Mouse (Mus musculus): Measurements from ENCODE around the gene Gm5737. TPM values are rescaled to one million over a fixed set of nuclear protein-coding genes. Genes with fewer than 3 reads are reported as not detected.
A peak's percentile ranks its signal among the peaks of the same experiment; 100 is the strongest.

Gm5737 gene
- total RNA-seq, 2 experiments from 2014 or later: 0.22 TPM; not detected in 1

DNA sequence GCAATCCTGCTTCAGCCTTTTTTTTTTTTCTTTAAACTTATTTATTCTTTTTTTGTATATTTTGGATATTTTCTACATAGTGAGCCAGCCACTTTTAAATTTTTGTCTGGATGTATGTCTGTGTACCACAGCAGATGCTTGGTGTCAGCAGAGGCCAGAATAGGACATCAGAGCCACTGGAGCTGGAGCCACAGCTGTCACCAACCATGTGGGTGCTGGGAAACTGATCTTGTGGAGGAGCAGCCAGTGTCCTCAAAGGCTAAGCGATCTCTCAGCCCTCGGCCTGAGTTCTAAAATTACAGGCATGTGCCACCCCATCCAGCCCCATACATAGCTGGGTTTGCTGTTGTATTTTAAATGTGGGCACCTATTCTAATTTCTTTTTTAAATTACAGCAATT, 27.6 kb downstream of the Gm5737 start:
- intact Hi-C loops (cut with DNase I): loop anchor here (5.0 kb wide), 4 partner anchors 43 to 278 kb away; partner anchors contain the start of gene Mettl9
- no peak for DNase-seq

DNA sequence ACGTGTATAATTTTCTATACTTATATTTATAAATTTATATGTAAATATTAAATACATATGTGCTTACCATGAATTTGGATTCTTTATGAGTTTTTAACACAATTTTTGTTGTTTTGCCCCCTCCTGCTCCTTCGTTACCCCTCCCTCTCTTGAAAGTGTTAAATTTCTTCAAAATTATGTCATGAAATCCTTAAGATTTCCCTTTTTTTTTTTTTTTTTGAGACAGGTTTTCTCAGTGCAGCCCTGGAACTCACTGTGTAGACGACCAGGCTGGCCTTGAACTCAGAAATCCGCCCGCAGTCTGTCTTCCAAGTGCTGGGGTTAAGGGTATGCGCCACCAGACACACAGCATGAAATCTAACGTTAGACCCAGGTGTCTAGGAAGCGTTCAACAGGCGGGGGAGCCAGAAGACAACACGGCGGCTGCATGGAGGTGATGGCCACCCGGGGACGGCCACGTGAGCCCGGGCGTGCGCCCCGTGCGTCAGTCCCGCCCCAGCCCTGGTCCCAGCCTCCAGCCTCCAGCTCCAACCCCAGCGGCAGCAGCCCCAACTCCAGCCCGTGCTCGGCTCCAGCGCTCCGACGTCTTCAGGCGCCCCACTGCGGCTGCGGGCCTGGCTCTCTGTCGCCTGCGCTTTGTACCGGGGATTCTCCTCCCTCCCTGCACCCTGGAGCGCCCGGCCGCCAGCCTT, 30.3 kb downstream of the Gm5737 start, which contains the start of gene Eef2k:
Gene Eef2k (plus strand): TSS at position 487 of the 692 bp plus-strand sequence.
- intact Hi-C loops (cut with DNase I): loop anchor here (2.0 to 5.0 kb wide), 3 partner anchors 40 to 190 kb away; partner anchors contain the start of genes Mettl9 and Polr3e
- DNase-seq: peak; percentile 88 to 89

DNA sequence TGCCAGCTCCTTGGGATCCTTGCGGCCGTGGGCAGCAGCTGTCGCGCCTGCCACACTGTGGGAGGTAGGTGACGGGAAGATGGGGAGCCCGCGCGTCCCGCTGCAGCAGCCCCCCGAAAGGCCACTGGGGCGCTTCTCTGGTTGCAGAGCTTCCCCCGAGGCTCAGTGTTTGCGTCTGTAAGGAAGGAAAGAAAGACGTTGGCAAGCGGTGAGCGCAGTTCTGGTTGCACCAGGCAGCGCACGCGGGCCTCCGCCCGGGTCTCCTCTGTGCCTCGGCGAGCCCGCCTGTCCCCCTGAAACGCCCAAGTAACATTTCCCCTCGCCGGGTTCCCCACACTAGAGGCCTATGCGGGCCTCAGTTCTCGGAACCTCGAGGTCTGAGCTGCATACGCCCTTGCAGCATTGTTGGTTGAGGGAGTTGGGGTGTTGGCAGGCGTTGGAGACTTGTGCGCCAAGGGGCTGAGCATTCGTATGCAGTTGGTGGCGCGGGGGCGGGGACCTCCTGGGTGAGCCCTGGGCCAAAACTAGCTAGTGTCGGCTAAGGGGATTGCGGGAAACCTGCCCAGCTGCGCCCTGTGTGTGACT, 31.0 kb downstream of the Gm5737 start:
- intact Hi-C loops (cut with DNase I): loop anchor here (2.0 to 5.0 kb wide), 3 partner anchors 39 to 189 kb away; partner anchors contain the start of genes Mettl9 and Polr3e
- peak; percentile 88 for DNase-seq

DNA sequence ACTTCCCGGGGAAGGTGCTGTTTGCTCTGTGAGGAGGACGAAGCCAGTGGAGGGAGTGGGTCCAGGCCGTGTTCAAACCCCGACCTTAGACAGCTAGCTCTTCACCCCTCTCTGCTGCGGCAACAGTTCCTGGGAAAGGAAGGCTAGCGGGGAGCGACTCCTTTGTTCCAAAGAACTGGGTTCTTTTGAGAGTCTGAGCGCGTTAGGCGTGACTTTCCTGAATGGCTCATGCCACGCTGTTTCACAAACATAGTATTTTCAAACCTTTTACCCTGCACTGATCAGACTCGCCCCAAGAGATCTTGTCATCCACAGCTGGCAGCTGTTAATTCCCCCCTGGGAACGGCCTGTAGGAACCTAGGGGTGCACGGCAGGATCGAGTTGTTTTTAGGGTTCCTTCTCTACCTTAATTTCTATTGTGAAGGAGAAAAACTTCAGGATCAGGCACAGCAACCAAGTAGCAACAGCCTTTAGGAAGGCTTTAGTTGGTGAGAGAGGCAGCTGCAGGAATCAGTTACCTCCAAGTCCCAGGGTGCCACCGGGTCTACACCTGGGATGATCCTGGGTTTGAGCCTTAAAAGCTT, 31.8 kb downstream of the Gm5737 start:
- DNase-seq: peak in 1 of 2 experiments; percentile 21
- intact Hi-C loops (cut with DNase I): loop anchor here (2.0 to 5.0 kb wide), 3 partner anchors 38 to 188 kb away; partner anchors contain the start of genes Mettl9 and Polr3e

DNA sequence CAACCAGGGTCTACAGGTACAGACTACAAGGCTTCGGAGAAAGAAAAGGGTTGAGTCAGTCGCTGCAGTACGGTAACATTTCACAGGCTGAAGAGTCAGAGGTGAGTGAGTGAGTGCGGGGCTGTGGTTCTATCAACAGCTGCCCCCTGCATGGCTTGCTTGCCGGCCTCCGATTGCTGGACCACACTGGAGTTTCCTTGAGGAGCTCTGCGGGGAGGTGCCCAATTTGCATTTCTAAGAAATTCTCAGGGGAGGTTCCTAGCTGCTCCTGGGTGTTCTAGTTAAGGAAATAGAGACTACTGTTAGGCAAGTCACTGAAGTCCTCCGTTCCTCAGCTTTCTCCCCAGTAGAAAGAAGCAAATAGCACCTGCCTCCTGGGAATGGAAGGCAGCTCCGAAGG, 32.5 kb downstream of the Gm5737 start:
- intact Hi-C loops (cut with DNase I): loop anchor here (5.0 kb wide), 2 partner anchors 38 to 188 kb away; partner anchors contain the start of gene Mettl9
- DNase-seq: no peak

DNA sequence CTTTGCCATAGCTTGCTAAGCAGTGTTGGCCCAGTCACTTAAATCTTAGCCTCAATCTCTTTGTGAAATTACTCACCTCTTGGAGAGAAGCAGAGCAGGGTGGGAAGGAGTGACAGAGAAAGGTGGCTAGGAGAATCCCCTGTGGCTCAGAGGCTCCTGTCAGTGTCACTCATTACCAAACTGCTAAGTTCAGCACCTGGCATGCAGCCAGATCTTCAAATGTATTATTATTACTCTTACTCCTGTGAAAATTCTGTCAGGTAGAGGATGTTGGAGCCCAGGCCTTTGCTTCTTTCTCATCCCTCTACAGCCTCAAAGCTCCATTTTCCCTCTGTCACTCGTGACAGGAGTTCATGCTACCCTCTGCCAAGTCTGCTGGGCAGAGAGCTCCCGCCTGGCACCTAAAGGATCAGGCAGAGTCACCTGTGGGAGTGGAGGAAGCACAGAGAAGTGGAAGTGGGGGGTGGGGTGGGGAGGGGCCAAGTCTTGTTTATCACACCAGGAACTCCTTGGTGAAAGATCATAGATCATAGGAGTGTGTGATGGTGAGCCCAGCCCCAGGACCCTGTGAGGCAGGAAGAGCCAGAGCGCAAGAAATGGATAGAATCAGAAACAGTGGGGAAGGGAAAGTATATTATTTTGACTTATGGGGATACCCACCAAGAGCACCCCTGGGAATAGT, 36.8 kb downstream of the Gm5737 start:
- intact Hi-C loops (cut with DNase I): no loop called here
- DNase-seq: no peak

DNA sequence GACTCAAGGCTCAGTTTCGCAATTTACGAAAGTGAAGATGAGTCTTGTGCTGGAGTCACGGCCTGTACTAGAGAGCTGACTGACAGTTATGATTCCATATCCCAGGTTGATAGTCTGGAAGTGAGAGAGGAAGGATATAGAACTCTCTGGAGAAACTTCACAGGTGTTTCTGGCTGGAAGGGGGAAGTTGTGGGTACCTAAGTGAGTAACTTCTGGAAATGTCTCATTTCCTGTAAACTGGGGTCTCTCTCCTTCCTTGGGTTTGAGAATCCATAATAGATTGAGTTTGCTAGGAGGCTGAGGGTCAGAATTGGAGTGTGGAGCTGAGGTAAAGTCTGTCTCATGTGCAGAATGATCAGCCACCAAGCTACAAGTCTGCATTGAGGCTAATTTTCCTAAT, 38.0 kb downstream of the Gm5737 start:
- intact Hi-C loops (cut with DNase I): no loop called here
- DNase-seq: no peak

DNA sequence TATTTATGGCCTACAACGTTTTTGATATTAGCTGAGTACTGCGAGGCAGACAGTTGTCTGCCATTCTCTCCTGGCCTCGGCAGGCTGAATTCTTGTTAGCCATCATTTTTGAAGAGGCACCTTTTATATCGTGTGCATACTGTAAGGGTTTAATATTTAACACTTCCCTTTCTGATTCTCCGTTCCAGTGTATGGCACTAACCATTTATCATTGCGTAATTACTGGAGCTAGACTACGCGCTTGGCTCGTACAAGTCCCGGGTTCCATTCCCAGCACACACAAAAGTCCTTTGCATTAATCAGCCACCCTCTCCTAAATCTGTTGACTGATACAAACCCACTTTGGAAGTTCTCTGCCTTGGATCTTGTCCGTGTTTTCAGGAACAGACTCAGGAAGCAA, 47.7 kb downstream of the Gm5737 start:
- DNase-seq: no peak
- intact Hi-C loops (cut with DNase I): no loop called here

DNA sequence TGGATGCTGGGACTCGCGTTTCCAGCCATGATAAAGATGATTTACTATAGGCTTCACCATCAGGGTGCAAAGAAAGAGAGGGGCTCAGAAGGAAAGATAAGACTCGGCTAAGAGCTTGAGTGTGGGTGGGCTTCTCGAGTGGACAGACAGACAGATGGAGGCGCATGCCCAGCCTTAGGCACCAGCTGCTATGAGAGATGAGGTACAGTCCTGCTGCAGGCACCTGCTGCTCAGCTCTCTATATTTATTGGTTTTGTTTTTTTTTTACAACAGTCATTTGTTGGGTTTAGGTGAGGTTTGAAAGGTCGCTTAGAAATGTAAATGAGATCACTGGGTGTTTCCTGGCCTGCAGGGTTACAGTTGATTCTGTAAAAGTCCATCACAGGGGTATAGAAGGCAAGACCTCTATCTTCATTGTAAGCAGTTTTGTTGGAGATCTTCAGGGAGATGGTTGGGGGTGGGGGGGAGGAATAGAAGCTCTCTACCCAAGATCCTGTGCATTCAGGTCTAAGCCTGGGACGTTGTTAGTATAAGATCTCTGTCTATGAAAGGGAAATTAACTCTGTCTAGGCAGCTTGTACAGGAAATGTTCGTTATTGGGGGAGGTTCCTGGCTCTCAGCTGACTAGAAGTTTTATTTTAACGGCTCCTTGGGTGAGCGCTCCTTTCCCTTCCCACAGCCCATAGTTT, 48.8 kb downstream of the Gm5737 start:
- intact Hi-C loops (cut with DNase I): no loop called here
- no peak for DNase-seq

DNA sequence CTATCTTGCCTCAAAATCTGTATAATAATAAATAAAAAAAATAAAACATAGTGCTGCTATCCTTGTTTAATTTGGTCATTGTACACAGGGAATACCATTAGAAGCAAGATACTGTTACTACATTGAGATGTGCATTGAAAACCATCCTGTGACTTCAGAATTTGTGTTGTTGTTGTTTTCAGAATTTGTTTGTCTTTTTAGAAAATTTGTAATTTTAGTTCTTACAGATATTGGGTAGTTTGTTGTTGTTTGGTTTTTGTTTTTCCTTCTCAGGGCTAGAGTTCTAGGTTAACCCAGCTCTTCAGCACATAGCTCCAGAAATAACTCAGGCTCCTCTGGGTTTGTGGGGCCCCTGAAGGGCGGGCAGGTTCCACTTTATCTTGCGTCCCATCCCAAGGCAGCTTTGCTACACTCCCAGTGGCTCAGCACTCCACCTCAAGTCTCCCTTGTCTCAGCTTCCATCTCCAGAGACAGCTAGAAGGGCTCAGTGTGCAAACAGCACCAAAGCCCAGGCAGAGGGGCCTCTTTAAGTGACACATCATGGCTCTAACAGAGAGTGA, 49.4 kb downstream of the Gm5737 start:
- no peak for DNase-seq
- intact Hi-C loops (cut with DNase I): no loop called here

DNA sequence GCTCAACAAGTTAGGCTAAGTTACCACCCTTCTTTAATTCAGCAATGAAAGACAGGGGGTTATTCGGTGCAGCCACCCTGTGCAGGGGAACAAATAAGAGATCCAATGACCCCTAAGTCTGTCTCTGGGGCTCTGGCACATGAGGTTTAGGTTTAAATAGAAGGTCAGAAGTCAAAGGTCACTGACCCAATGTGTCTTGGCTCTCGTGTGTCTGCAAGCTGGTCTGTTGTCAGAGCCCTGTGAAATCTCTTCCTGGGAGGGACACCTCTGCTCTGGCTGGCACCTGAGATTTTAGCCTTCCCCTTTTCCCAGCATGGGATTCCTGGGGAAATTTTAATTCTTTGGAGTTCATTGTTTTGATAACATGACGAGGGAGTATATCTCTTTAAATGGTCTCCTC, 50.0 kb downstream of the Gm5737 start:
- DNase-seq: no peak
- intact Hi-C loops (cut with DNase I): no loop called here

DNA sequence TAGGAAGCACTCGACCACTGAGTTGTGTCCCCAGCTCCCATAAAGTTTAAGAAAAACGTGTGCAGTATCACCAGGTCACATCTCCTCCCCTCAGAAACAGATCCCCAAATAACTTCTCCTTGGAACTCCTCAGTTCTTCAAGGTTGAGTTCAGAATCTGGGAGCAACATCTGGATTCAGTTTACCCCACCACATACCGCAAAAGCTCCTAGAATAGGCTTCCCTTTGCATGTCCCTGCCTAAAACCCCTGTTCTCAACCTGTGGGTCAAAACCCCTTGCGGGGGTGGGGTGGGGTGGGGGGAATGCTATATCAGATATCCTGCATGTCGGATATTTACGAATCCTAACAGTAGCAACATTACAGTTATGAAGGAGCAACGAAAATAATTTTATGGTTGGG, 50.5 kb downstream of the Gm5737 start:
- intact Hi-C loops (cut with DNase I): no loop called here
- DNase-seq: no peak

DNA sequence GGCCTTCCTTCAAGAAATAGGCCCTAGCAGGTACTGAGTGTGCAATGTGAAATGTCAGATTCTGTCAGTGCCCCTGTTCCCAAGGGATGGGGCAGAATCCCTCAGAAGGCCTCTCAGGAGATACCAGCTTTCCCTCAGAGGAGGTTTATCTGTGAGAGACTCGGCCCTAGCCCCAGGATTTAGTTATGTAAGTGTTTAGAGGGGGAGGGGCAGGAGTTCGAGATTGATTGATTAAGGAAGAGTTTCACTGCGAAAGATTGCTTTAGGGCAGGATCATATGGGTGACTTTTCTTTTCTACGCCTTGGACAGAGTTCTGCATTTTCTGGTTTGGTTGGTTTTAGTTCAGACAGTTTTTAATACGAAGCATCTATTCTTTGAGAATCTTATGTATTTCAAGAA, 51.3 kb downstream of the Gm5737 start:
- intact Hi-C loops (cut with DNase I): no loop called here
- no peak for DNase-seq

DNA sequence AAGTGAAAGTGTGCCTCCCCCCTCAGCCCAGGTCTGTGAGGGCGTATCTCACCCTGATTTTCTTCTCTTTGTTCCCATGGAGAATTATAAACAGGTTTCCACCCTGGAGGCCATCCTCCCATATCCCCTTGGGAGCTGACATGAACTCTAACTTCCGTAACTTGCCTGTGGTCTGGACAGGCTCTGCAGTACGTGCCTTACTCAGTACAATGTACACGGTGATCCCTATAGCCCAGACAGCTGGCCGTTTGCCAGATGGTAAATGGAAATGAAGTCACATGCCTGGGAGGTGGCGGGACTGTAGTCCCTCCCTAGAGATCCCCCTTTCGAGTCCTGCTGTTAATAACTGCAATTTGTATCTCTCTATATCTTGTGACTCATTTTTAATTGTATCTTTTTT, 52.9 kb downstream of the Gm5737 start:
- DNase-seq: peak; percentile 49 to 66
- intact Hi-C loops (cut with DNase I): no loop called here

DNA sequence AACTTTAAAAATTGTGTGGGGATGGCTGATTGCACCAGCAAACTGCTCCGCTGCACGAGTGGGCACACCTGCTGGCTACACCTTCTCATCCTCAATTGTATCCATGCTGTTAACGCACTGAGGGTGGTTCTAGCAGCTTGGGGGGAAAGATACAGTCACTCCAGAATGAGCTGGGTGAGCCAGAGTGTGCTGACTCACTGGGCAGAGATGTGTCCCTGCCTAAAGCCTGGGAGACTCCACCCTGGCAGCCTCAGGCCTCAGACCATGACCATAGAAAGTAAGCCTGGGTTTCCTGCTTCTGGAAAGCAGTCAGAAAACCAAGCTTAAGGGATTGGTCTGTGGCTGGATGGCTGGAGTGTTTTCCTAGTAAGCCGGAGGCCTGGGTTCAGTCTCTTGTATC, 53.7 kb downstream of the Gm5737 start:
- DNase-seq: peak; percentile 33 to 55
- intact Hi-C loops (cut with DNase I): no loop called here

DNA sequence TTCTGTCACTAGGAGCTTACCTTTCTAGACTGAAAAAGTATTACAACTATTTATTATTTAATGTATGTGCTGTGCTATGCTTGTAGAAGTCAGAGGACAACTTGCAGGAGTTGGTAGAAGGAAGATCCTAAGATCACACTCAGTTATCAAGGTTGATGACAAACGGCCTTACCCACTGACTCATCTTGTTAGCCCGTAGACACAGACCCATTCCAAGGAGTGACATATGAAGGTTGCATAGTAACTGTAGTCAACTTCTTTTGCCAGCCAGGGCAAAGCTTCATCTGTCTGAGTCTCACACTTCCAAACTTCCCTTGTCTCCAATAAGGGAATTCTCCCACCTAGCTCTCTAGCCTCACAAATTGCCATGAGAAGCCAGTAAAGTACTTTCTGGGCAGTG, 54.5 kb downstream of the Gm5737 start:
- no peak for DNase-seq
- intact Hi-C loops (cut with DNase I): no loop called here

DNA sequence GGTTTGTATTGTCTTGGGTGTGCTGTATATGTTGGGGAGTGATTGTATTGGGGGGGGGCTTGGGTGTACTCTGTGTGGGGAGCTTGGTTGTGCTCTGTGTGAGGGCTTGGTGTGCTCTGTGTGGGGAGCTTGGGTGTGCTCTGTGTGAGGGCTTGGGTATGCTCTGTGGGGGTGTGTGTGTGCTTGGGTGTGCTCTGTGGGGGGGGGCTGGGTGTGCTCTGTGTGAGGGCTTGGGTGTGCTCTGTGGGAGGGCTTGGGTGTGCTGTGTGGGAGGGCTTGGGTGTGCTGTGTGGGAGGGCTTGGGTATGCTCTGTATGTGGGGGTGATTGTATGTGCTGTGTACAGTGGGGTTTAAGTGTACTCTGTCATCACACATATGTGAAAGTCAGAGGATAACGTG, 55.6 kb downstream of the Gm5737 start:
- intact Hi-C loops (cut with DNase I): no loop called here

DNA sequence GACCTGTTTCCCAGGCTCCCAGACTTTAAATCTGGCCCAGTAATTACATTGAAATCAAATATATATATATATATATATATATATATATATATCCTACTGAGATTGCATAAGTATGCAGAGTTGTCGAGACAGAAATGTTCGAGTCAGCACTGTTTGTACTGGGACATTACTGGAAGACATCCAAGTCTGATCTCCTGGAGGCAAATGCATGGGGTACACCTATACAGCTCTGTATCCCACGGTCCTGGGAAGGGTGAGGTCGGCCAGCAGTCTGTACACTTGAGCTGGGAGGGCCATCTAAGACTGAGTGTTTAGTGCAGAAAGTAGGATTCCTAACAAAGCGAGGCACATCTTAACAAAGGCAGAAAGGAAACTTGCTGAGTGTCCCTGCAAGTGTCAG, 57.7 kb downstream of the Gm5737 start:
- intact Hi-C loops (cut with DNase I): no loop called here
- DNase-seq: no peak

More for the DNA sequence above, 55.6 kb downstream of the Gm5737 start:
- no peak for DNase-seq

DNA sequence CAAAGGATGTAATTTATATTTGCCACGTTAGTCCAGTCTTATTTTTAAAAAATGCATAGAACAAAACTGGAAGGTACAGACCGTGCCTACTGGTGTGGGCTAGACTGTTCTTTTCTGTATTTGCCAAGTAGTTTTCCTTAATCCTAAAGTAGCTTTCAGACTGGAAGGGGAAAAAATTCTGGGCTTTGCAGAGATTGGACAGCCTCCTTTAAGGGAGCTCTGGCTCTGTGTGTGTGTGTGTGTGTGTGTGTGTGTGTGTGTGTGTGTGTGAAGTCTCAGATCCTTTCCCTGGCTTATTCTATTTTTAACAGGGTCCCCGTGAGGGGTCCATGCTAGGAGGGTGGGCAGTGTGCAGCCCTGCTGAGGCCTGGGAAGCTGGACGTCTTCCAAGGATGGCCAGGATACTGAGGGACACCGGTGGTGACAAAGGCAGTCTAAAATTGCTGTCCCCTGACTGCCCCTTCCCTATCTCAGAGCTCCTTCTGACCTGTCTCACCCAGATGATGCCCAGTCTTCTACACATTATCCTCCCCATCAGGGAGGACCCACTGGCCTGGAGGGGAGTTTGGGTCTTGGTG, 58.4 kb downstream of the Gm5737 start:
- intact Hi-C loops (cut with DNase I): no loop called here
- DNase-seq: no peak

DNA sequence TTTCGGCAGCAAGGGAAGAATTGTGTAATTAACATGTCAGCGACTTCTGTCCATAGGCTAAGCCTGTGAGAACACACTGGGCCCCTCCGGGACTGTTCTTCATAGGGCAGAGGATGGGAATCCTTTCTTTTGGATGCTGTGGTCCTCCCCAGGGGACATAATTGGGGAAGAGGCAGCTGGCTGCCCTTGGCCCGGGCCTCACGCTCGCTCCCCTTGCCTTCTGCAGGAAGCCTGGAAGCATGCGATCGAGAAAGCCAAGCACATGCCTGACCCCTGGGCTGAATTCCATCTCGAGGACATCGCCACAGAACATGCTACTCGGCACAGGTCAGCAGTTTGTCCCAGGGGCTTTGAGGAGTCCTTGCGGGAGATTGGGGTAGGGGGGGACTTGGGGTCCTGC, 60.9 kb downstream of the Gm5737 start:
- intact Hi-C loops (cut with DNase I): no loop called here
- peak; percentile 36 to 37 for DNase-seq

Measured in heart, postnatal 14 days (tissue).